Mouse (Mus musculus) heart, embryonic 16.5 days (tissue): ENCODE measurements around the gene Dcaf4. TPM values are rescaled to one million over a fixed set of nuclear protein-coding genes. Genes with fewer than 3 reads are reported as not detected.

Source experiments
- ATAC-seq: fragments of 200-750 bp; cut with Nextera tagmentation; replicated peaks from 2 replicates; pipeline ENCODE4 v1.8.0; 2017; ENCODE audit warnings: moderate number of reproducible peaks; ENCODE audit not compliant: insufficient read depth, low FRiP score; ENCODE audit errors: extremely low read depth
- H3K27ac ChIP-seq: fragments of 300-500 bp; sonication (generic); 2 replicates; pipeline ENCODE4 v1.5.1; 2014; ENCODE audit warnings: mild to moderate bottlenecking, low read length, control low read depth, moderate library complexity
- H3K27me3 ChIP-seq: fragments of 300-500 bp; sonication (generic); 2 replicates; pipeline ENCODE4 v1.6.1; 2014; ENCODE audit warnings: low read length, mixed read lengths; ENCODE audit not compliant: control insufficient read depth, insufficient read depth
- H3K36me3 ChIP-seq: fragments of 300-500 bp; sonication (generic); 2 replicates; pipeline ENCODE4 v1.6.1; 2014; ENCODE audit not compliant: control insufficient read depth, insufficient read depth
- H3K4me1 ChIP-seq: fragments of 300-500 bp; sonication (generic); 2 replicates; pipeline ENCODE4 v1.6.1; 2014; ENCODE audit warnings: low read length, mixed read lengths; ENCODE audit not compliant: control insufficient read depth, insufficient read depth
- H3K4me2 ChIP-seq: fragments of 300-500 bp; sonication (generic); 2 replicates; pipeline ENCODE4 v1.6.1; 2014; ENCODE audit warnings: low read depth, mild to moderate bottlenecking, control low read depth, low read length
- H3K4me3 ChIP-seq: fragments of 300-500 bp; sonication (generic); 2 replicates; pipeline ENCODE4 v1.5.1; 2014; ENCODE audit warnings: mild to moderate bottlenecking, control low read depth, low read length
- H3K9ac ChIP-seq: fragments of 300-500 bp; sonication (generic); 2 replicates; pipeline ENCODE4 v1.6.1; 2014; ENCODE audit warnings: low read length, control low read depth
- H3K9me3 ChIP-seq: fragments of 300-500 bp; sonication (generic); replicated peaks from 2 replicates; pipeline ENCODE4 v1.6.1; 2016; ENCODE audit warnings: low read length; ENCODE audit not compliant: control insufficient read depth
- WGBS: fragments of 180-500 bp; shearing (Covaris S2); extraction: QIAGEN DNeasy Blood & Tissue Kit; methylation state at CpG from one replicate; pipeline ENCODE4 v1.1.7; 2014; 5-methylcytosine and 5-hydroxymethylcytosine counted together
- polyA plus RNA-seq: library from polyadenylated mRNA; unstranded; fragments of >200 nt; fragmentation: Nextera tagmentation; extraction: Ambion mirVana; gene quantifications from 2 replicates; pipeline ENCODE4 v1.2.1, GENCODE M21; 2015

The Dcaf4 gene
- polyA plus RNA-seq, 1 experiment from 2014 or later = 27.4 TPM

GRCm38 (mm10) chr12:83510586-83510985 is 9.7 kb upstream of the Dcaf4 start:
- Histone ChIP-seq H3K27me3 (no peaks in the 10 kb centered on the region), H3K36me3 (no peaks in the 10 kb centered on the region), H3K4me1 (no peaks in the 10 kb centered on the region), H3K9me3 (no peaks in the 10 kb centered on the region), H3K9ac (no peak overlapping the region), H3K4me3 (no peak overlapping the region), H3K4me2 (no peak overlapping the region), H3K27ac (no peak overlapping the region)
- whole genome bisulfite sequencing = 74% methylated on average over 5 of the region's 5 CpGs
- no peak for ATAC-seq

- ATAC-seq = no peak
- H3K4me1 ChIP-seq = no peaks in the 10 kb centered on the region
- 28% methylated on average over 4 of the region's 4 CpGs for WGBS
- no peaks in the 10 kb centered on the region for H3K9me3 ChIP-seq
- H3K9ac ChIP-seq = no peak overlapping the region
- no peak overlapping the region for H3K4me2 ChIP-seq
- no peaks in the 10 kb centered on the region for H3K36me3 ChIP-seq
- H3K4me3 ChIP-seq = no peak overlapping the region
- H3K27ac ChIP-seq = no peak overlapping the region
- no peaks in the 10 kb centered on the region for H3K27me3 ChIP-seq
These were observed 7.5 kb upstream of the Dcaf4 start for GRCm38 (mm10) chr12:83512783-83513182.

DNA sequence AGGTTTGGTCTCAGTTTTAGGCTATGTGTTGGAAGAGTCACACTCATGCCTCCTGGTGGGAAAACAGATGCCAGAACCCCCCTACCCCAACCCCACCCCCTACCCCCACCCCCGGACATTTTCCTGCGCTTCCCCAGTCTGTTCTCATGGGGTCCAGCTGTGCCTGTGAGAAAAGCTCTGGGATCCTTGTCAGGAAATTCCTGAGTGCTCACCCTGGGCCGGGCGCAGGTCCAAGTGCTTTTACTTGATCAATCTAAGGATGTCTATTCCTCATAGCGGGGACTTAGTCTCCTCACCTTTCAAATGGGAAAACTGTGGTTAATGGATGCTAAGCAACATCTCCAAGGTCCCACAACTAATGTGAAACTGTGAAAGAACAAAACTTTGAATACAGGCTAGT is 7.1 kb upstream of the Dcaf4 start:
- no peak for ATAC-seq
- no peak overlapping the region for H3K4me2 ChIP-seq
- WGBS = 15% methylated on average over 5 of the region's 5 CpGs

DNA sequence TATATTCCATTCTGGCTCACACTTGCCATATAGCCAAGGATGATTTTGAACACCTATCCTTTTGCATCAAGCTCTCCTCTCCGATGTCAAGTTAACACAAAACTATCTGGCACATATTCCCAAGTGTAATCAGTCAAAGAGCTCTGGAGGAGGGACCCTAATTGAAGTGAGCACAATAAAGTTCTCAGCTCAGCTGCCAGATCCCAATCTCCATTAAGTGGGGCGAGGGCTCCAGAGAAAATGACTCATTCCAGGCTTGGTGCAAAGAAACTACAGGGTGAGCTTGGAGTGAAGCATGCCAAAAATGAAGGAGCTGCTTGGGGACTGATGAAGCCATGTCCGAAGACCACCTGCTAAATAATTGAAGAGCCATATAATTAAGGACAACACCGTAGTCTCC is 6.0 kb upstream of the Dcaf4 start:
- H3K9me3 ChIP-seq = no peaks in the 10 kb centered on the region
- no peaks in the 10 kb centered on the region for H3K36me3 ChIP-seq
- no peaks in the 10 kb centered on the region for H3K4me1 ChIP-seq
- H3K27me3 ChIP-seq = no peaks in the 10 kb centered on the region
- 66% methylated on average over 4 of the region's 4 CpGs for WGBS
- H3K4me2 ChIP-seq = no peak overlapping the region
- H3K27ac ChIP-seq = no peak overlapping the region
- no peak for ATAC-seq
- no peak overlapping the region for H3K4me3 ChIP-seq
- H3K9ac ChIP-seq = no peak overlapping the region

More for the DNA sequence above, 7.1 kb upstream of the Dcaf4 start:
- Histone ChIP-seq H3K36me3 (no peaks in the 10 kb centered on the region), H3K9ac (no peak overlapping the region), H3K4me3 (no peak overlapping the region), H3K4me1 (no peaks in the 10 kb centered on the region), H3K27ac (no peak overlapping the region), H3K9me3 (no peaks in the 10 kb centered on the region), H3K27me3 (no peaks in the 10 kb centered on the region)

DNA sequence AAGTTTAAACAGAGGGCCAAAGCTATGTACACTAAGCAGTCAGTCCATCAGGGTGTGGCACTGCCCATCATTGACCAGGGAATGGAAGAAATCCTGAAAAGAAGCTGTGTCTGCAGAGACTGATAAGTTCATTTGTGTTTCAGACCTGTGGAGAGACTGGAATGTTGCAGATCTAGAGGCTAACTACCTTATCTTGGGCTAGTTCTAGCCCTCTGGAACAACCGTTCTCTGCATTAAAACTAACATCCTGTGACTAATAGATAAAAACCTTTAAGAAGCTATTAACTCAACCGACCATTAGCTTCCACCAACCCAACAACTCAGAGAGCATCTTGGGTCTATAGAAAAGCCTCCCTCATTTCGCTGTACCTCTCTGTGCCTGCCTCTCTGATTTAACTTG is 2.7 kb upstream of the Dcaf4 start:
- H3K27ac ChIP-seq = no peak overlapping the region
- no peak for ATAC-seq
- H3K4me1 ChIP-seq = peaks cover 12% of the 10 kb centered on the region
- no peak overlapping the region for H3K4me2 ChIP-seq
- H3K9me3 ChIP-seq = no peaks in the 10 kb centered on the region
- WGBS = 62% methylated on average over 3 of the region's 3 CpGs
- no peaks in the 10 kb centered on the region for H3K36me3 ChIP-seq
- no peak overlapping the region for H3K9ac ChIP-seq
- H3K27me3 ChIP-seq = no peaks in the 10 kb centered on the region
- no peak overlapping the region for H3K4me3 ChIP-seq

DNA sequence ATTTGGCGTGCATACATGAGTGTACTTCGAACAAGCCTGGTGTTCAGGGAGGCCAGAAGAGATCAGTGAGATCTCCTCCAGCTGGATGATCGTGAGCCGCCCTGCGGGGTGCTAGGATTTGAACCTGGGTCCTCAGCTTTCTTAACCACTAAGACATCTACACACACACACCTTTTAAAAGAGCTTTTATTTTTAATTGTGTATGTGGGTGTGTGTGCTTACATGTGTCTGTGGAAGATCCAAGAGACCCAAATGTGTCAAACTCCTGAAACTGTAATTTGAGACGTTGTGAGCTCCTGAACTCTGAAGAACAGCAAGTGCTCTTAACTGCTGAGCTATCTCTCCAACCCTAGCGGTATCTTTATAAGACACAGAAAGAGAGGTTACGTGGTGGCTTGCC is 817 bp downstream of the Dcaf4 start:
- H3K27ac ChIP-seq = peak overlapping the region; percentile 73; the same call in 1 of the 2 replicates

DNA sequence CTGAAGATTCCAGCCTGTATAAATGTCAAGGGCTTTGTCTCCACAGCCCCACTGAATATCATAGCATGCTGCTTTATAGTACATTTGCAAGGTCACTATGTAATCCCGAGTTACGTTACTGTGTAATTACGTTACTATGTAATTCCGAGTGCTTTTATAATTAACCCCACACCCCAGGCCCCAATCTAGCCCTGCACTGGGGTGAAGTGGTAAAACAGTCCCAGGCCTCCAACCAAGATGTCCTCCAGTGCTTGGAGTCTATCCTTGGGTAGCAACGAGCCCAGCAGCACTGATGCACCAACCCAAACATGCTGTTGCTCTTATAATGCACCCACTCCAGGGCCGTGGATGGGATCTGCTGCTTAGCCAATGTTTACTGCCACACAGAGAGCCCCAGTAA is 2.8 kb downstream of the Dcaf4 start:
- ATAC-seq = no peak
- Histone ChIP-seq H3K9me3 (no peaks in the 10 kb centered on the region), H3K4me3 (no peak overlapping the region), H3K9ac (no peak overlapping the region), H3K36me3 (peaks cover 3% of the 10 kb centered on the region; the same call in 1 of the 2 replicates), H3K4me1 (peaks cover 35% of the 10 kb centered on the region), H3K27me3 (no peaks in the 10 kb centered on the region), H3K27ac (no peak overlapping the region), H3K4me2 (no peak overlapping the region)
- 90% methylated on average over 6 of the region's 6 CpGs for WGBS

More for the DNA sequence above, 817 bp downstream of the Dcaf4 start:
- Histone ChIP-seq H3K4me3 (peak overlapping the region; percentile 90), H3K36me3 (no peaks in the 10 kb centered on the region), H3K27me3 (no peaks in the 10 kb centered on the region), H3K9ac (peak overlapping the region; percentile 81), H3K4me1 (peaks cover 31% of the 10 kb centered on the region), H3K4me2 (peak overlapping the region; percentile 73), H3K9me3 (no peaks in the 10 kb centered on the region)
- ATAC-seq = no peak
- 36% methylated on average over 8 of the region's 8 CpGs for WGBS

GRCm38 (mm10) chr12:83523892-83524291 is 3.6 kb downstream of the Dcaf4 start:
- no peak for ATAC-seq
- peaks cover 35% of the 10 kb centered on the region for H3K4me1 ChIP-seq
- H3K9ac ChIP-seq = no peak overlapping the region

DNA sequence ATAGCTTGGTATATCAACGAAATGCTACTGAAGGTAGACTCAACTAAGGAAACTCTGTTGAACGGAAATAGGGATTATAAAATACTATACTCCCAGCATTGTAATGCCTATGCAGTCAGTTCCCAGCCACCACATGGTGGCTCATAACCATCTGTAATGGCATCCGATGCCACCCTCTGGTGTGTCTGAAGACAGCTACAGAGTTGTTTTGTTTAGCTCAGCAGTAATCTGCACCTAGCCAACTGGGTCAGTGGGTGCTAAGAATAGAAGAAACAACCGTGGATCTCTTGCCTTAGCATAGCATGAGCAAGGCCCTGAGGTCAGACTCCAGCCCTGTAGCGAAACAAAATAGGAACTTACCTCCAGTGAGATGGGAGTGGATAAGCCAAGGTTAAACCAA is 4.1 kb downstream of the Dcaf4 start:
- 69% methylated on average over 5 of the region's 5 CpGs for WGBS
- ATAC-seq = no peak
- Histone ChIP-seq H3K4me3 (no peak overlapping the region), H3K4me1 (peaks cover 35% of the 10 kb centered on the region), H3K27me3 (no peaks in the 10 kb centered on the region), H3K36me3 (peaks cover 3% of the 10 kb centered on the region; the same call in 1 of the 2 replicates), H3K9ac (no peak overlapping the region), H3K4me2 (no peak overlapping the region), H3K27ac (no peak overlapping the region; the same call in 1 of the 2 replicates), H3K9me3 (no peaks in the 10 kb centered on the region)

More at GRCm38 (mm10) chr12:83523892-83524291, 3.6 kb downstream of the Dcaf4 start:
- Histone ChIP-seq H3K4me3 (no peak overlapping the region), H3K4me2 (no peak overlapping the region), H3K27ac (no peak overlapping the region; the same call in 1 of the 2 replicates), H3K9me3 (no peaks in the 10 kb centered on the region), H3K27me3 (no peaks in the 10 kb centered on the region), H3K36me3 (peaks cover 3% of the 10 kb centered on the region; the same call in 1 of the 2 replicates)
- 73% methylated on average over 4 of the region's 4 CpGs for WGBS
